Mouse (Mus musculus) spleen, adult 2 months (tissue): ENCODE measurements around the gene Ifnlr1.

ENCODE experiments used
- CTCF ChIP-seq: fragments of 200-500 bp; IDR thresholded peaks from 2 replicates; pipeline ENCODE4 v1.5.1; 2011; ENCODE audit warnings: mild to moderate bottlenecking, inconsistent platforms; ENCODE audit not compliant: insufficient read depth, insufficient read length, insufficient replicate concordance; ENCODE audit errors: extremely low read depth
- POLR2A ChIP-seq: fragments of 200-500 bp; IDR thresholded peaks from 2 replicates; pipeline ENCODE4 v1.6.1; 2011; ENCODE audit warnings: low read depth, low read length, inconsistent platforms

DNA sequence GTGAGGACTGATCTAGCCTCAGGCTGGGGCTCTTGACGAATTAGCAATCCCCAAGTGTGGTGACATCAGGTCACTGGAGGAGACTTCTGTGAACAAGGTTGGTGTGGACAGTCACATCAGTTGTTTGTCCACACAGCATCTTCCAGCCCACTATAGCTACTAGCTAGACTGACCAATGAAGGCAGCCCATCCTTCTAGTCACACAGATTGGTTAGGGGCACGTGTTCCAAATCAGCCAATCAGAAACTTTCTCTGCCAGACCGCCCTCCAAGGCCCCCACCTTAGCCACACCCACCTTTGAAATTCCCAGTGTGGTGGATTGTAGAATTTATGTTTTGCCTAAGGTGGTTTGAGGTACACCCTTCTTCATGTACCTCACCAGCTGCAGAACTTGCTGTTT, 12.6 kb upstream of the Ifnlr1 start:
- TF ChIP-seq POLR2A (no peak), CTCF (no peak)
